Mouse (Mus musculus): ENCODE data around the gene Gm28308.

The Gm28308 gene

DNA sequence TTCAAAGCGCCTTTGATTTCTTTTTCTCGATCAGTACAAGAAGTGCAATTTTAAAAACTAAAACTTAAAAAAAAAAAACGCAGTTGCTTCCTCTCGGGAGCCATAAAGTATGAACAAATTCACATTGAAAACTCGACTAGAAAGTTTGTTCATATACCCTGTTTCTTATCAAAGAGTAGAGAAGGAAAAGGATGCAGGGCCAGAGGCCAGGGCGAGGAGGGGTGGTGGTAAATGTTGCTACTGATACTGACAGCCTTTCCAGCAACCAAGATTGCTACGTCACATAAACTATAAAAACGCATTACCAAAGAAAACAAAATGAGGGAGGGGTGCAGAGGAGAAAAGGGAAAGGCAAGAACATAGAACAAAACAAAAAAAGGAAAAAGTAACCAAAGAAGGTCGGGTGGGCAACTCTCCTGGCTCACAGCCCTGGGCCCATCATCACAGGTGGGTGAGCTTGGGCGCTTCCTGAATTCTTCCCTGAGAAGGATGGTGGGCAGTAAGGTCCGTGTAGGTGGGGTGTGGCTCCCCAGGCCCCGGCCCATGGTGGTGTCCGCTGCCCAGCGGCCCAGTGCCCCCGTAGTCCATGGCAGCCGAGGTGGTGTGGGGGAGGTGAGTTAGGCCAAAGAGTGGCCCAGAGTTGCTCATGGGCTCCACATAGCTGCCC is 43.5 kb downstream of the Gm28308 start:
- no peak for DNase-seq (ENCODE audit: extremely low read depth, low read depth)

DNA sequence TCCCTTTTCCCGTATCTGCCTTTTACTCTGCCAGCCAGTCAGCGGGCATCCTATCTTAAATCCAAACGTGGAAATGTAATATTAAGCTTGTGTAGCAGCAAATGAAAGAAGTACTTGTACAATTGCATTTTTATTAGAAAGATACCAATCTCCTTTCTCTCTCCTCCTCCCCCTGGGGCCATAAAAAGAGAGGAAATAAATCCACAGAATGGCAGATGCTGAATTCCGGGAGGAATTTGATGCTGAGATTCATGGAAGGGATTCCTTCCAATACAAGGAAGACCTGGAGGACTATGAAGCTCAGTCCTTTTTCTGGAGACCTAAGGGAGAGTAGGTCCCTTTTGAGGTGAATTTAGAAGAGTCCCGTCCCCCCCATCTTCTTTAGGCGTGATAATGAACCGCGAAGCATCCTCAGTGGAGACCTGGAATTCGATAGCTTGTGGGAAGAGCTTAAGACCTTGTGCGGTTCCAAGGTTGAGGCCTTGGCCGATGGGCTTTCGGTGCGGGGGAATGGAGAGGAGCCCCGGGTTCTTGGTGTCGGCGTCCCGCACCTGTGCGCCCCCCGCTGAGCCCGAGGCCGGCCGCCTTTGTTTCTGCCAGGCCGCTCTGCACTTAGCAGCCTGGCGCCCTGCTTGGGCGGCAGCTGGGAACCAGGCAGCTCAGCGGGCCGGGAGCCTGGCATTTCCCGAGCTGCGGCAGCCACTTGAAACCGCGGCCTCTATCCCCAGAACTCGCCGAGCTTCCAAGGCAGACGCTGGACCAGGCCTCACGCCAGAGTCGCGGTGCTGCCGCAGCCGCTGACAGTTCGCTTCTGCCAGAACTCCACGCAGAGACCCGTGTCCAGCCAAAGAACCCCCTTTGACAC is 44.7 kb downstream of the Gm28308 start:
- DNase-seq (ENCODE audit: extremely low read depth, low read depth), result no peak

DNA sequence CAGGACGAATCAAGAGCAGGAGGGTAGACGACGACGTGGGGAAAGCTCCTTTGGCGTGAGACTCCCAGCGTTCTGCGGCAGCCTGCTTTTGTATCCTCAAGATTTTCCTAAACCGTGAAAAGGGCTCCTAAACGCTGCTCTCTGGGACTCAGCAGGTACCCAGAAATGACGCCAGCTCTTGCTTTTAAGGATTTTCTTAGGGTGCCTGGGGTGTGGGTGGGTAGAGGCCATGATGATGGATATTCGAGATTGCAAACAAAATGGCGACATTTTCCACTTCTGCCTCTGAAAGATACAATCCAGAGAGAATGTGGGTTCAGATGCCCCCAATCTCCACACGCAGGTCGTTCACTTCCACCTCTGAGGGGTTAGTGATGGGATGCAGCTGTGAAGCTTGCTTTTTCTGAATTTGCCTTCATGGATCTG is 45.4 kb downstream of the Gm28308 start:
- DNase-seq (ENCODE audit: extremely low read depth, low read depth), result no peak

DNA sequence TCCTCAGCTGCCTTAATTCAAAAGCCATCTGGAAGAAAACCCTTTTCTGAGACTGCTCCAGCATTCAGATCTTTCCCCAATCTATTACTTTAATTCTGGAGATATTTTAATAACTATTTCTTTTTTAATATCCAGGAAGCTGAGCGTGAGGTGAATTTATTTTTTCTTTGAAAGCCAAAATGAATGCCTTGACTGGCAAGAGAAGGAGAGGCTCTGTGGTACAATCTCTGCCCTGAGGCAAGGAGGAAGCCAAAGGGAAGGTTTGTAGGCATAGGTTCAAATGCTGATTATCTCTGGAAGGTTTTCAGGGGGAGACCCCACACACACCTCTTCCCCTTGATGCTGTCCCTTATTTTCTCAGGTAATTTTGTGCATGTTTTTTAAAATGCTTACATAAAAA is 46.0 kb downstream of the Gm28308 start:
- no peak for DNase-seq (ENCODE audit: extremely low read depth, low read depth)

DNA sequence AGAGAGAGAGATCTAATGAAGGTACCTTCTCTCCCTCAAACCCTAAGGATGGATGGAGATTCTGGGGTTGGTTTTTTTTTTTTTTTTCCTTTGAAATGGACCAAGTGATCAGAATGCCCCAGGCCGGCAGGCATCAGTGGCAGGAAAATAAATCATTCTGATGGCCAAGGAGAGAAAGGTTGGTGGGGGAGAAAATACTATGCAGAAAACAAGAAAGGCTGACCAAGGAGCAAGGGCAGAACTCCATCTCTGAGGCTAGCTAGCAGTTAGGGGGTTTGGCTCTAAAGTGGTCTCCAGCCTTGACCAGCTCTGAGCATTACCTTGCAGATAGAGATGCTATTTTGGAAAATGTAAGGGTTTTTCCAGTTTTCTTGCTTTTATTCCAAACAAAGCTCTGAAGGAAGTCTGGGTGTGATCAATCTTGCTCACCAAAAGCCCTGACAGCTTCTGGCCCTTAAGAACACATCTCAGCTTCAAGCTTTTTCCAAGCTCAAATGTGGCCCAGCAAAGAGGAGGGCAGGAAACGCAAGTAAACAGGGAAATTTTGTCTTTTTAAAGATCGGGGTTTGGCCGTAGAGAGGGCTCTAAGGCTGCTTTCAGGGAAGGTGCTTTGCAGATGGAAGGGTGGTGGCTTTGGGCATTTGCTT is 46.6 kb downstream of the Gm28308 start:
- no peak for DNase-seq (ENCODE audit: extremely low read depth, low read depth)

DNA sequence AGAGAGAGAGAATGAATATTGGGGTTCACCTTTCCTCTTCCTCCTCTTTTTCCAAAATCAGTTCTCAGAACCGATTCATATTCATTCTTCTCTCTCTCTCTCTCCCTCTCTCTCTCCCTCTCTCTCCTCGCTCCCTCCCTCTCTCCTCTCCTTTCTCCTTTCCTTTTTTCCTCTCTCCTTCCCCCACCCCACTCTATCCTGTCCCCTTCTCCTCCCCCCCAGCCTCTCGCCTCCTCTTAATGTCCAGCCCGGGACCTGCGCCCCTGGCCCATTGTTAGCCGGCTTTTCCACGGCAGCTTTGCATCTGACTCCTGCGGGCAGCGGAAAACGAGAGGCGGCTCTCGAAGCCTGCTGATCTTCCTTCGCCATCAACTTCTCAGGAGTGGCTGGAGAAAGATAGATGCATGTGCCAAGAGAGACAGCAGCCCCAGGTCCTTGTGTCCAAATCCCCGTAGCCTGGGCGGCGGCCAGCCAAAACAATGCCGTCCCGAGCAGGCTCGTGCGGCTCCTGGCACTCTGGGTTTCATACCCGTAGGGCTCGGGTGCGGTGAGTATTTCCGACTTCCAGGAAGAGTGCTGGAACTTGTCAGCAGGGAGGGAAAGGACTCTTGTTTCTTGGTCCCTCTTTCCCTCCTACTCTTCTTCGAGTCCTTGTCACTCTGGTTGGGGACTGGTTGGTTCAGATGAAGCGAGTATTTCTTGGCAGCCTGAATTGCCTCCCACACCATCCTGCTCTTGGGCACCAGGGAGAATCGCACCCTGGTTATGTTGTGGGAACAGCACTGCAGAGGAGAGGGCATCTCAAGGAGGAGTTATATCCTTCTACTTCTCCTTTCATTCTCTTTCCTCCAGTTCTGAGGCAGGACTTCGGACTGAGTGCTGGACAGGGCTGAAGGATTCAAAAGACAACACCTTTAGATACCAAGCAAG is 47.4 kb downstream of the Gm28308 start:
- DNase-seq (ENCODE audit: extremely low read depth, low read depth), result no peak

DNA sequence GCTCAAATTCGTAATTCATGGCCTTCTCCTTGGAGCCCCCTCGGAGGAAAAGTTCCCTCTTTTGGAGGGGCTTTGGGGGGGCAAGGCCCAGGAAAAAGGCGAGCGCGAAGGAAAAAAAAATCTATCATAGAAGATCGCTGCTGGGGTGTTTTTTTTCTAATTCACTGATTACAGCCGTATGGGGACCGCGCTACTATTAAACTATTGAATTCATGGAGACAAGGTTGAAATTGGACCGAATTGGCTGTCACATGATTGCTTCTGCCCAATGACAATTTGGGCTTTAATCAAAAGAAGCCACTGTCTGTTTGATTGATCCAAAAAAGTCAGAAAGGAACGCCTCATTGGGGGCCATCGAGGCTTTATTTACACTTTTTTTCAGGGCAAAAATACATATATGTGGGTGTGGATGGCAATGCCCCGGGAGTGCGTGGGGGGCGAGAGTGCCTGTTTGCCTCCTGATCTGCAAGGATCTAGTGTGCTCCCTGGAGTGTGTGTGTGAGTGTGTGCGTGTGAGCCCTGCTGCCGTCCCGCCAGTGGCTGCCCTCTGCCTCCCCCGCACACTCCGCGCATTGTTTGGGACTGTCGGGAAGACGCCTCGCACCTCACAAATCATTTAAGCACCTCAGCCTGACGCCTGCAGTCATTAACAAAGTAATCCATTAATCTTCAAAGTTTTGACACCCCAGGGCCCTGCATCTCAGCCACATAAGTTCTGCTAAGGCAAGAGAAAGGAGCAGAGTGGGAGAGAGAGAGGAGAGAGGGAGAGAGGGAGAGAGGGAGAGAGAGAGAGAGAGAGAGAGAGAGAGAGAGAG is 48.3 kb downstream of the Gm28308 start, which contains the start of gene Hoxa2:
Gene Hoxa2 (minus strand): TSS at position 206 of the 815 bp plus-strand sequence.
- DNase-seq (ENCODE audit: extremely low read depth, low read depth), result no peak

DNA sequence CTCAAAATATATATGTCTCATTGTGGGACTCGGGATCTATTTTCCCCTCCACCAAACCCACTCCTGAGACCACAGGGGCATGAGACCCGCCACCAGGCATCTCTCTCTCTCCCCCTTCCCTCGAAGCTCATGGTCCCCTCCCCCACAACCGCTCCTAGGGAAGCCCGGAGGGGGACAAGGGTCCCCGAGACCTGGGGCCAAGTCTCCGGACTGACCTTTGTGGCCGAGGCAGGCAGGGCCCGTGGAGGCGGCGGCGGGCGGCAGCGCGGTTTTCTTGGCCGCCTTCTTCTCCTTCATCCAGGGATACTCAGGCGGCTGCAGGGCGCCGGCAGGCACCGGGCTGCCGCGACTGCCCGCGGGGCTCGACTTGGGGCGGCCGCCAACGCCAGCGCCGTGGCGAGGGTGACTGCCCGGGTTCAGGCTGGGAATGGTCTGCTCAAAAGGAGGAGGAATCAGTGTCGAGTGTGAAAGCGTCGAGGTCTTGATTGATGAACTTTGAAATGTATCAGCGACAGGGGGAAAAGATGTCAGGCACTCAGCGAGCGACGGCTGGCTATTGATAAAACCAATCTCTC is 49.0 kb downstream of the Gm28308 start:
- no peak for DNase-seq (ENCODE audit: extremely low read depth, low read depth)

DNA sequence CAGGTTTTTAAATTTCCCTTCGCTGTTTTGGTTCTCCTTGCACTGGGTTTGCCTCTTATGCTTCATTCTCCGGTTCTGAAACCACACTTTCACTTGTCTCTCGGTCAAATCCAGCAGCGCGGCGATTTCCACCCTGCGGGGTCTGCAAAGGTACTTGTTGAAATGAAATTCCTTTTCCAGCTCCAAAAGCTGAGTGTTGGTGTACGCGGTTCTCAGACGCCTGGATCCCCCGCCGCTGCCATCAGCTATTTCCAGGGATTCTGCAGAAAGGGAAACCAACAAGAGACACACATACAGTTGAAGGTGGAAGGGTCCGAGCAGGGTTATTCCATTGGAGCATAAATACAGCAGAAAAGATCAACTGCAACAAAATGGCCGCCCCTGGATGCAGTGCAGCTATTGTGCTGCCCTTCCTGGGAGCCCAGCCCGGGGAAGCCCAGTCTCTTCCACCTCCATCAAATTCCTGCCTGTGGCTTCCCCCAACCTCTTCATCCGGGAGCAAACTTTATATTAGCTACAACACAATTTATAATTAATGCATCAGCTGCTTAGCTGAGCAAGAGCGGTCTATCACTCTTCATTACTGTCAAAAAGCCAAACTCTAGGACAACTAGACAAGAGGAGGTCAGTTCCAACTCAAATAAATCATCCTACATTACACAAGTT is 49.6 kb downstream of the Gm28308 start:
- no peak for DNase-seq (ENCODE audit: extremely low read depth, low read depth)

DNA sequence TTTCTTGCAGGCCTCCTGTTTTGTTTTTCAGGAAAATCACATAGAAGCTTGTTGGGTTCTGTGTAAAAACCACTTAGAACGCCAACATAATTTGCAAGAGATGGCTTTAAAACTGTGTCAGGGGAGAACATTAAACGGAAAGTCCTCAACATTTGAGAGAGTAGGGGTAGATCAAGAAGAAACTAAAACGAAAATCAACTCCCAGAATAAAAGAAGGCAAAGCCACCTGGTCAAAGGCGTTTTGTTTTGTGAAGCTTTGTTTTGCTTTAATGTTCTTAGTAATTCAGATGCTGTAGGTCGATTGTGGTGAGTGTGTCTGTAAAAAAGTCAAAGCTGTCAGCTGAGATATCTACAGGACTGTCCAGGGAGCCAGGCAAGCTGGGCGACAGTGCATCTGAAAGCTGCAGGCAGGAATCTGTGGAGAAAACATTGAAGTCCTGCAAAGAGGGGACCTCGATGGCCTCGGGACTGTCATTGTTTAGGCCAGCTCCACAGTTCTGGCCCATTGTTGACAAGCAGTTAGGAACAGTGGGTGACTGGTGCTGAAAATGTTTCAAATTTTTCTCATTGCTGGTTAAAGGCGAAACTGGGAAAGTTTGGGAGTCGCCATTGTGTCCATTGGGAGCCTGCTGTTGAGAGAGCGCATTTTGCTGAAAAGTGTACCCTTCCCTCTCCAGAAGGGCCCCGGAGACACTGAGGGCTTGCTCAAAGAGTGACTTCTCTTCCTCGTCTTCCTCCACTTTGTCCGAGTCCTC is 50.4 kb downstream of the Gm28308 start:
- no peak for DNase-seq (ENCODE audit: extremely low read depth, low read depth)

DNA sequence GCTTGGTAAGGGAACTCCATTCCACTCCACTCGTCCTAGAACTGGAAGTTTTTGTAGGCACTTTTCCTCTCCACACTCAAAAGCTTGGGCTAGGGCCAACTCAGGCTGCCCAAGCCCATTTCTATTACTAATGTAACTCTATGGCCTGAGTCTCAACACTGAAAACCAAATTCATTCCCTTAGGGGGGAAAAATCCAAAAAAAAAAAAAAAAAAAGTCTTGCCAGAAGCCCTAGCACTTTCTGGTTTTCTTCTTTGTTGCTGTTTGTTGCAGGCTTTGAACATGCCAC is 51.1 kb downstream of the Gm28308 start:
- no peak for DNase-seq (ENCODE audit: extremely low read depth, low read depth)

DNA sequence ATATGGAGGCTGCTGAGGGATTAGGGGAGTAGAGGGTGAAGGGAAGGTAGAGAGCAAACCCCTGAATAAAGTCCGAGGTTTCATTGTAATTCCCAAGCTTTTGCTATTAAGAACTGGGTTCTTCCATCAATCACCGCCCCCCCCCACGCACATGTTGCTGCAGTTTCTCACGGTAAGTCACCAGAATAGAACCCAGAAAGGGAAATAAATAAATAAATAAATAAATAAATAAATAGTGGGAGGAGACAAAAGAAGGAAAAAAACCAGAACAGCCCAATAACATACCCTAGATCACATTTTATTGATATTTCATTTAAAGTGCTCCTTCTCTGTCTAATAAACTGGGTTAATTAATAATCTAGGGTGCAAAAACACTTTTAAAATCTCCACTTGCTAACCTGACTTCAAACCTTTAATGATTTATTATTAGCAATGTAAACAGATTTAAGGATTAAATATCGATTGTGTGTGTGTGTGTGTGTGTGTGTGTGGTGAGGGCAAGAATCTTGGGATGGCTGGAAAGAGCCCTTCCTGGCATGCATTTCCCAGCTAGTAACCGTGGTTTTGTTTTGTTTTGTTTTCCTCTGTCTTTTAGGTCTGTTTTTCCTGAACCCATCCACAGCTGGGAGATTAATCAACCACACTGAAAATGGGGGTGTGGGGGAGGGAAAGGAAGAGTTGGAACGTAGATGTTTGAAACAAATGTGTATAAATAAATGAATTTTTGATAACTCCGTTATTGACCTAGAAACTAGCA is 51.6 kb downstream of the Gm28308 start:
- DNase-seq (ENCODE audit: extremely low read depth, low read depth), result no peak

DNA sequence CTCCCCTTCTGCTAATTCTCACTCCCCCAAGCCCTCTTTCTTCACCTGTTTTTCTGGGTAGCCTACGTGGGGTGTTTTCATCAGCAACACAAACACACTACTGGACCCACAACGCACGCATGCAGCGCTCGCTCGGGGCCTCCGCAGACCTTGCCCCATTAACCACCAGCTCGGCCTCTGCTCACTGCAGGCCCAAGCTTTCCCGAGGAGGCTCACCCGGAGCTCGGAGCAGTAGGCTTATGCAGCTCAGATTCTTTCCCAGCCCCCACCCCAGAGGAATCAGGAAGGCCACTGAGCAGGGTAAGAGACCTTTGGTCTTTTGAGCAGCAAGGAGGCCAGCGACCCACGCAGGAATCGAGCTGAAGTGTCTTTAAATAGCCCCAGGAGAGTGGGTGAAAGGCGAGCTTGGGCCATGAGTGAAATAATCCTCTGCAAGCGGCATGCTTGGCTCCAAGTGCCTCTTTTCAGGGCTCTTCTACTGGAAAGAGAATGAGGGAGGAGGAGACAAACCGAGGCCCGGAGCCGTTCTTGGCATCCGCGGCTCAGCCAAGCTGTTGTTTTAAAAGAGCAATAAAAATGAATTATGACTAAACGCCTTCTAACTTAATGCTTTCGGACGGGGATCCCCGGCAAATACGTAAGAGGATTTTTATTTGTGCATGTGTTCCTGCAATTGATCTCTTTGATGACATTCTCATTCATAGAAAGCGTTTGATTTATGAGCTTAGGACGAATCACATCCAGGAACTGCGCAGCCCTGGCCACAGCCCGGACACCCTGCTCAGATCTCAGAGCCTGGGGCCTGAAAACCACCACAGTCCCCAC is 52.4 kb downstream of the Gm28308 start:
- DNase-seq (ENCODE audit: extremely low read depth, low read depth), result no peak

DNA sequence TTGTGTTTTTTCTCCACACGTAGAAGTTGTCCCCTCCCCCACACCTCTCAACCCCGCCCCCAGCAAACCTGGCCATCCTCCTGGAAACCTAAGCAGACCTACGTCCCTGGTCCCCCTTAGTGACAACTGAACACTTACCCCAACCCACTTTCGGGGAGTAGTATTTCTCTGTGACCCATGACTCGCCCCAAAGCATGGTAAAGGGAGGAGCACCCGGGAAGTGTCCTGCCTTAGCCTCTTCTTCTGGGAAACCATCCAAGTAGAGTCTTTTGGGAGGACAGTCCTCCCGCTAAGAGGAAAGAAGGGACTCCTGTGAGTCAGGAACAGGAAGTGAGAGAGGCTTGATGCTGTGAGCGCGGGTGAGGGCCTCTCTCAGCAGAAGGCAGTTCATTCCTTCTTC is 53.2 kb downstream of the Gm28308 start:
- DNase-seq (ENCODE audit: extremely low read depth, low read depth), result no peak

DNA sequence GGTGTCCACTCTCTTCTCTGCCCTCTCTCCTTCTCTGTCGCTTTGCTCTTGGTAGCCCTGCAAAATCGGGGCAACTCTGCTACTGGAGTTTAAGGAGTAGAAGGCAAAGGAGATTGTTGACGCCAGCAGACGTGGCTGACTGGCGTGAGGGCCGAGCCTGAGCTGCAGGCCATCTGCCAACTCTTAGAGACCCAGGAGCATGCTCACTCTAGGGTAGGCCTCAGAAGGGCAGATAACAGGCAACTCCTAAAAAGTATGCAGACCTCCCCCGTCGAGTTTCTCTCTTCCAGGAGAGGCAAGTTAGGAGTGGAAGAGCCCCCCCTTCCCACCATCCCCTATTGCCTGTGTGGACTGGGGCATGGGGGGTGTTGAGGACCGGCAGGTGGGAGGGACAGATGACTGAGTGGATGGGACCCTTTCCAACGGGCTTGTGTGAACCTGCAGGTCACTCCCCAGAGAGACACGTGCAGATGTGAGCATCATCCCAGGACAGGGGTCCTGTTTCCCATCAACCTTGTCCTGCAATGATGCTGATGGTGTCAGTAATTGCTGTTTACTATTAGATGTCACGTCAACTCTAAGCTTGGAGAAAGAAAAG is 53.9 kb downstream of the Gm28308 start:
- no peak for DNase-seq (ENCODE audit: extremely low read depth, low read depth)

DNA sequence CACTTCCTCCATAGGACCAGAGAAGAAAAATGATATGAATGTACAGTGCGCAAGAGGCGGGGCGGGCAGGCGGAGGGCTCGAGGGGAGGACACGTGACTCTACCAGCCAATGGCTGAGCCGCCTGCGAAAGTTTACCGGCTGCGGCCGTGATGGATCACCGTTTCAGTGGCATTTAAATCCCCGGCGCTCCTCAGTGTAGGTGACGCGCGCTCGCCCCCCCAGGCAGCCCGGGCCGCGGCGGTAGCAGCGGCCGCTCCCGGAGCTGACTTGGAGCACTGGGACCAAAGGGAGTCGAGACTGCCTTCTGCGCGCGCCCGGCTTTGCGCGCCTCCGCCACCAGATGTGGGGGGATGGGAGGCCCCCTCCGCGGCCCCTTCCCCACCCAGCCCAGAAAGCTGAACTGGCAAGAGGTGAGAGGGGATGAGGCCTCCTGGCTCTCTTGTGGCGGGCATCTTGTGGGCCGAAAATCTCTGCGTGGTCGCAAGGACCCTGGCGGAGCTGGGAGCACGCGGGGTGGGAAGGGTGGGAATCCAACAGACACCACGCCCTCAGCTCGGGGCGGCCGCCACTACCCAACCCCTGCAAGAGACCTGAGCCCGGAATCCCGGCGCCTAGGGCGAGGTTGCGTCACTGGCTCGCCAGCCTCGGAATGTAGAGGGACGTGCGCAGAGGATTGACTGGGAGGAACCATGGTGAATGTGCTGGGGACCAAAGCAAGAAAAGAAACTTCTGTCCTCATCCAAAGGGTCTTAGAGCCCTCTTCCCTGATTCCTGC is 54.7 kb downstream of the Gm28308 start, which contains the start of gene Hoxa1:
Gene Hoxa1 (minus strand): TSS at position 42 of the 776 bp plus-strand sequence.
- no peak for DNase-seq (ENCODE audit: extremely low read depth, low read depth)
